Mouse (Mus musculus) neural tube, embryonic 14.5 days (tissue): ENCODE results near the gene Cyp2d22. TPM values are rescaled to one million over a fixed set of nuclear protein-coding genes. Genes with fewer than 3 reads are reported as not detected.
A peak's percentile ranks its signal among the peaks of the same experiment; 100 is the strongest.

Experiments
- ATAC-seq: fragments of 200-750 bp; cut with Nextera tagmentation; 2 replicates; pipeline ENCODE4 v1.8.0; 2017; ENCODE audit warnings: low read depth, mild to moderate bottlenecking, moderate TSS enrichment, moderate library complexity
- H3K27ac ChIP-seq: fragments of 300-500 bp; sonication (generic); 2 replicates; pipeline ENCODE4 v1.5.1; 2014; ENCODE audit warnings: low read depth, mild to moderate bottlenecking, control low read depth, low read length, moderate library complexity, mixed read lengths
- H3K27me3 ChIP-seq: fragments of 300-500 bp; sonication (generic); 2 replicates; pipeline ENCODE4 v1.6.1; 2014; ENCODE audit warnings: low read length; ENCODE audit not compliant: control insufficient read depth, insufficient read depth
- H3K36me3 ChIP-seq: fragments of 300-500 bp; sonication (generic); 2 replicates; pipeline ENCODE4 v1.6.1; 2014; ENCODE audit warnings: low read length, mixed read lengths; ENCODE audit not compliant: control insufficient read depth, insufficient read depth
- H3K4me1 ChIP-seq: fragments of 300-500 bp; sonication (generic); 2 replicates; pipeline ENCODE4 v1.6.1; 2014; ENCODE audit warnings: low read length; ENCODE audit not compliant: control insufficient read depth, insufficient read depth
- H3K4me2 ChIP-seq: fragments of 300-500 bp; sonication (generic); 2 replicates; pipeline ENCODE4 v1.6.1; 2014; ENCODE audit warnings: mild to moderate bottlenecking, low read depth, low read length, control low read depth
- H3K4me3 ChIP-seq: fragments of 300-500 bp; sonication (generic); 2 replicates; pipeline ENCODE4 v1.5.1; 2014; ENCODE audit warnings: low read depth, low read length, control low read depth, mixed read lengths
- H3K9ac ChIP-seq: fragments of 300-500 bp; sonication (generic); replicated peaks from 2 replicates; pipeline ENCODE4 v1.6.1; 2014; ENCODE audit warnings: low read depth, mild to moderate bottlenecking, control low read depth, low read length, mixed read lengths
- H3K9me3 ChIP-seq: fragments of 300-500 bp; sonication (generic); 2 replicates; pipeline ENCODE4 v1.6.1; 2016; ENCODE audit warnings: low read length; ENCODE audit not compliant: control insufficient read depth
- WGBS: fragments of 180-500 bp; shearing (Covaris S2); extraction: QIAGEN DNeasy Blood & Tissue Kit; methylation state at CpG from one replicate; pipeline ENCODE4 v1.1.7; 2014; 5-methylcytosine and 5-hydroxymethylcytosine counted together
- polyA plus RNA-seq: library from polyadenylated mRNA; unstranded; fragments of >200 nt; fragmentation: Nextera tagmentation; extraction: Ambion mirVana; gene quantifications from 2 replicates; pipeline ENCODE4 v1.2.1, GENCODE M21; 2014

Cyp2d22 gene
- 0.99 and 1.8 TPM in 2 replicates for polyA plus RNA-seq

DNA sequence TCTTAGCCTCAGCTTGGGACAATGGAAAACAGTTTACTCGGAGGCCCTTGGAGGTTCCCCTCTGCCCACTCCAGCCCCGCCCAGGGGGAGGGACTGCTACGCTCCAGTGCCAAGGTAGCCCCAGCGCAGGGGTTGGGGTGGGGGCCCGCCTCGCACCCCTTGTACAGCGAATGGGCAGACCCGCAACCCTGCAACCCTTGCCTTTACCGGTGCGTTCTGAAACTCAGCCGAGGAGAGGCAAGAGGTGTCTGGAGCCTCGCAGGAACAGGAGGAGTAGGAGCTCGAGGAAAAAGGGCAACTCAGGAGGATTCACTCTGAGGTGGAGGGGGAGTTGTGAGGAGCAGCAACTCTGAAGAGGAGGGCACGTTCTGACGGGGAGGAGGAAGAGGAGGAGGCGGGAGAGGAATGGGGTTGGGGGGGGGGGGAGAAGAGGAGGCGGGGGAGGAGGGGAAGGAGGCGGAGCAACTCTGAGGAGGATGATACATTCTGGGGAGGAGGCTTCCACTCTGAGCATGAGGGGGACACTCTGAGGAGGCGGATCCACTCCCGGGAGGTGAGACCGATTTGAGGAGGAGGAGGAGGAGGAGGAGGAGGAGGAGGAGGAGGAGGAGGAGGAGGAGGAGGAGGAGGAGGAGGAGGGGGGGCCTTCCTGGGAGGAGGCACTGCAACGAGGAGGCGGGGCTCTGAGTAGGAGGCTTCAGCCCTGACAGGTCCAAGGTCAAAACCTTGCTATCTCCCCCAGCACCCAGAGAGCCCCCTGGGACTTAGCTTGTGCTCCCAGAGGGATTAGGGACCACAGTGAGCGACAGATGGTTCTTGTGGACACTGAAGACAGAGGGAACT is at the start of gene Cyp2d22:
Gene Cyp2d22, minus strand, starts transcription at position 390 of the 843 bp plus-strand sequence.
- peak; percentile 61; the same call in 1 of the 2 replicates for ATAC-seq
- no peaks in the 10 kb centered on the region for H3K4me1 ChIP-seq
- H3K27me3 ChIP-seq = no peaks in the 10 kb centered on the region
- no peaks in the 10 kb centered on the region for H3K36me3 ChIP-seq
- H3K4me3 ChIP-seq = peak within 1 kb of the TSS; percentile 22
- peak within 1 kb of the TSS; percentile 52 for H3K4me2 ChIP-seq
- H3K9ac ChIP-seq = 0 out of 2 replicates have a peak within 1 kb of the TSS, but pooled peaks have one; percentile 41
- 6% methylated on average over 17 of the region's 24 CpGs for WGBS
- no peaks in the 10 kb centered on the region for H3K9me3 ChIP-seq
- H3K27ac ChIP-seq = no peak within 1 kb of the TSS

DNA sequence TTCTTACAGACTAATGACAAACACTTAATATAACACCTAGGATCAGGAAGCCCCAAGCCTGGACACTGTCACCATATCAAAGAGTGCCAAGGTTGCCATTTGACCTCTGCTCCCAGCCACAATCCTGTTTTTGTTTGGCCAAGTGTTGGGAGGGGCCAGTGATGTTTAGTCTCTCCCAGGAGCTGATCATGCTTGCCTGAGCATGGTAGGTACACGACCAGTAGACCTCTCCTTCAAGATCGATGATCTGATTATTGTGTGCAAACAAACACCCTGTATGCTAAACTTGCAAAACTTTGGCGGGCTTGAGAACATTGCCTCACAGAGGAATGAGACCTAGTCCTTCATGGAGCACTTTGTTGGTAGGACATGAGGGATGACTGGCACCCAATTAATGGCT is 43.4 kb upstream of the Cyp2d22 start:
- no peaks in the 10 kb centered on the region for H3K4me1 ChIP-seq
- no peak overlapping the region for H3K4me2 ChIP-seq
- 87% methylated on average over 3 of the region's 3 CpGs for WGBS
- no peaks in the 10 kb centered on the region for H3K36me3 ChIP-seq
- H3K27ac ChIP-seq = no peak overlapping the region
- H3K27me3 ChIP-seq = no peaks in the 10 kb centered on the region
- no peaks in the 10 kb centered on the region for H3K9me3 ChIP-seq
- ATAC-seq = no peak
- no peak overlapping the region for H3K4me3 ChIP-seq
- no peak overlapping the region for H3K9ac ChIP-seq

DNA sequence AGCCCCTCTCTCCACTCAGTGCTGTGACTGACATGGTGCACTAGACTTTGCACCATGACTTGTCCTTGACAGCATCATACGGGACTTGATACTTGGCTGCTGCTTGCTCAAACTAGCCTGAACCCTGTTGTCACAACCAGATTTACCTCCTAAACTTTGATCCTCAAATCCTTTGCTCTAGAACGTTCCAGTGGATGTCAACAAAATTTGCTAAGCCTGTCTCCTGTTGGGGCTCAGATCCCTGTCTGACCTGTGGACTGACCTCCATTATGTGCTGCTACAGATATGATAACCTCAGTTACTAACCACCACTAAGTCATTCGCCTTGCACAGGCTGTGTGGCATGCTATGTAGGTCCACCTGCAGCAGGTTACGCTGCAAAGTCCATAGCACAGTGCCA is 42.9 kb upstream of the Cyp2d22 start:
- H3K4me2 ChIP-seq = no peak overlapping the region
- H3K9me3 ChIP-seq = no peaks in the 10 kb centered on the region
- H3K27me3 ChIP-seq = no peaks in the 10 kb centered on the region
- no peaks in the 10 kb centered on the region for H3K36me3 ChIP-seq
- no peak for ATAC-seq
- no peak overlapping the region for H3K4me3 ChIP-seq
- 90% methylated on average over 4 of the region's 4 CpGs for WGBS
- no peak overlapping the region for H3K27ac ChIP-seq
- no peak overlapping the region for H3K9ac ChIP-seq
- no peaks in the 10 kb centered on the region for H3K4me1 ChIP-seq

DNA sequence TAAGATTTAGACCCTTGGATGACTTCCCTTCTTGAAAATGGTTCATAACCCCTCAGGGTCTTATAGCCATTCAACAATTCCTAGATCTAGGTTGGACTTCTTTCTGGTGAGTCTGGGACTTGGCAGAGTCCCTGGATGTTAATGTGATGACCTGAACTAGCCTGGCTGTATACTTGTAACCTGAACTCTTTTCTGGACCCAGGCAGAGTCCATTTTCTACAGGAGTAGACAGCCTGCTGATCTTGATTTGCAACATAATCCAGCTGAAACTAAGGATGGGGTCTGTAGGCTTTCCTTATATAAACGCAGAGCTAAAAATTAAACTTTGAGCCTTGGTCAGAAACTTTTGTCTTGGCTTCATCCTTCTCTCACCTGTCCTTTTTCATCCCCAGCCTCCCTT is 38.6 kb upstream of the Cyp2d22 start:
- Histone ChIP-seq H3K9ac (no peak overlapping the region), H3K4me2 (no peak overlapping the region), H3K9me3 (no peaks in the 10 kb centered on the region), H3K4me1 (0 out of 2 replicates have a peak, but pooled peaks cover 3% of the 10 kb centered on the region), H3K27ac (no peak overlapping the region), H3K36me3 (no peaks in the 10 kb centered on the region), H3K27me3 (no peaks in the 10 kb centered on the region), H3K4me3 (no peak overlapping the region)
- no peak for ATAC-seq
- 81% methylated on average over 1 of the region's 1 CpGs for WGBS

DNA sequence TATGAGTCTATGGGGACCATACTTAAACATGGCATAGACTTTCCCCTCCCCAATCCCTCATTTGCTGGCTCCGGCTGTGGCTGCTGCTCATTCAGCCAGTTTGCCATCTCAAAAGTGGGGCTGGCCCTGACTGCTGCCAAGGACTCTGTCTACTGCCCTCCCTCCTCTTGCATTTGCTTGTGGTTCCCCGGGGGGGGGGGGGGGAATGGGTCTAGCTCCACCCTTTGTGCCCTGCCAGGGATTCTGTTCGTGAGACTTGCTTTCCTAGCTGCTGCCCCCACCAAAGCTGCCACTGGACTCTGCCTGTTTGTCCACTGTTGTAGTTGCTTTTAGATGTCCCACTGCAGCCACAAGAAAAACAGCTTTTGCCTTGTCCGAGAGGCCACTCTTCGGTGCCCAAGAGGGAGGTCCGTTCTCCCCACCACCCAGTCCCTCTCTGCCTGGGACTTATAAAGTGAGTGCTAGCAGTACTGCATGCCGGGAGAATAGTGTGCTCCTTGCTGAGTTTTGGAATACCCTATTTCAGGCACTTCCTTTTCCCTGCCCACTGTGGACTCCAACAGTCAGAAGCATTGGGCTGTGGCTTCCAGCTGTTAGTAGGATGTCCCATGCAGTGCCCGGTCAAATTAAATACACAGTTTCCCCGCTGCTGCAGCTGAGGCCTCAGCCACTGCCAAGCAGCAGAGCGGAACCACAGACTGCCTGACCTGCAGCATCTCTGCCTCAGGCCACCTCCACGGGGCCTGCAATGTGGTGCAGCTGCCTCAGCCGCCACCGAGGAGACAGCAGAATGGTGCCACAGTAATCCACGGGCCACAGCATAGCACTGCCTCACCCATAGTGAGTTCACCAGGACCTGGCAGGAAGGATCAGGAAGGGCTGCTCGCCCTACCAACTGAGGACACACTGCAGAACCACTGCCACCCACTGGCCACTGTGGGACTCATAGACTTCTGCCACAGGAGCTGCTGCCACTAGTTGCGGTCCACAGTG is 37.0 kb upstream of the Cyp2d22 start:
- Histone ChIP-seq H3K4me3 (no peak overlapping the region), H3K4me1 (0 out of 2 replicates have a peak, but pooled peaks cover 3% of the 10 kb centered on the region), H3K9ac (no peak overlapping the region), H3K4me2 (peak overlapping the region; percentile 12; the same call in 1 of the 2 replicates), H3K36me3 (no peaks in the 10 kb centered on the region), H3K27ac (no peak overlapping the region), H3K27me3 (no peaks in the 10 kb centered on the region), H3K9me3 (no peaks in the 10 kb centered on the region)
- peak; percentile 88; the same call in 1 of the 2 replicates for ATAC-seq
- 25% methylated on average over 16 of the region's 16 CpGs for WGBS

DNA sequence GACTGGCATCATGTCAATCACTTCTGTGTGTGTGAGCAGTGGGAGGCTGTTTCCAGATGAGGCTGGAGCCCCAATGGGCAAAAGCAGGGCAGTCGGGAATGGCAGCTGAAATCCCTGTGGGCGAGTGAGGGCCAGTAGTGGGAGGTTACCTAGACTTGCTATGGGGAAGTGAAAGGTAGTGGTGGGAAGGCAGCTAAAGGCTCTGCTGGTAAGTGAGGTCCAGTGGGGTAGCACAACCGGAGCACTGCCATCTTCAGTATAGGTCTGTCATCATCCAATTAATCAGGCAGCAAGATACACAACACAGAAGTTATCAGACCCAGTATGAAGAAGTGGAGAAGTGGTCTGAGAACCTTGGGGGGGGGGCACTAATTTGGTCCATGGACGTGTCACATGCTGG is 27.5 kb upstream of the Cyp2d22 start:
- WGBS = 84% methylated on average over 4 of the region's 4 CpGs
- Histone ChIP-seq H3K4me1 (no peaks in the 10 kb centered on the region), H3K27me3 (no peaks in the 10 kb centered on the region), H3K9ac (no peak overlapping the region), H3K4me3 (no peak overlapping the region), H3K36me3 (no peaks in the 10 kb centered on the region), H3K4me2 (no peak overlapping the region), H3K27ac (no peak overlapping the region), H3K9me3 (no peaks in the 10 kb centered on the region)
- ATAC-seq = no peak

DNA sequence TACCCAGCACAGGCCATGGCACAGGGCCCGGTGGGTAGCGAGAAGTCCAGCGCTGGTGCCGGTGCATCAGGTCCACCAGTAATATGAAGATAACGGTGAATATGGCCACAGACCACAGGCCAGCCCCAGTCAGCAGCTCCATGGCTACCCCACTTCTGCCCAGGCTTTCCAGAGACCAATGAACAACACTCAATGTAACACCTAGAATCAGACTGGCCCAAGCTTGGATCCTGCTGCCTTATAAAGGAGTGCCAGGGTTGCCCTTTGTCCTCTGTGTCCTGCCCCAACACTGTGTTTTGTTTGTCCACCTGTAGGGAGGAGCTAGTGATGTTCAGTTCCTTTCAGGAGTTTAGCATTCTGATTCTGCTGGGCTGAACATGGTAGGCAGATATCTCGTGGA is 26.9 kb upstream of the Cyp2d22 start, which contains the start of gene Cyp2d10:
Gene Cyp2d10, minus strand, starts transcription at position 215 of the 400 bp plus-strand sequence.
- no peaks in the 10 kb centered on the region for H3K36me3 ChIP-seq
- no peaks in the 10 kb centered on the region for H3K4me1 ChIP-seq
- WGBS = 97% methylated on average over 6 of the region's 6 CpGs
- ATAC-seq = no peak
- H3K9me3 ChIP-seq = no peaks in the 10 kb centered on the region
- H3K9ac ChIP-seq = no peak within 1 kb of the TSS
- H3K4me2 ChIP-seq = no peak within 1 kb of the TSS
- H3K4me3 ChIP-seq = no peak within 1 kb of the TSS
- H3K27ac ChIP-seq = no peak within 1 kb of the TSS
- H3K27me3 ChIP-seq = no peaks in the 10 kb centered on the region

DNA sequence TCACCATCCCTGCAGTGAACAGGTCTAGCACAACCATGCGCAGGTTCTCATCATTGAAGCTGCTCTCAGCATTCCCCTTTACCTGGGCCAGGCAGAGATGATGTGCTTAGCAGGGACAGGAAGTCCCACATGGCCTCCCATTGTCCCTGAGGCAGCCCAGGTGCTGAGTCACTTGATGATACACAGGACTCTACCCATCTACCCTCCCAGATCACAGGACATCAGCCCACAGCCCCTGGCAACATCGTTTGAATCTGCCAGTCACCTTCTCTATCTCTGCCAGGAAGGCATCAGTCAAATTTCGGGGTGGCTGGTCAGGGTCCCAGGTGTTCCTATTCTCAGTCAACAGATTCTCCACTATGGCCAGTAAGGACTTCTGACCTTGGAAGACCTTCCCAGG is 24.1 kb upstream of the Cyp2d22 start:
- Histone ChIP-seq H3K9ac (no peak overlapping the region), H3K4me2 (no peak overlapping the region), H3K27me3 (no peaks in the 10 kb centered on the region), H3K27ac (no peak overlapping the region), H3K9me3 (no peaks in the 10 kb centered on the region), H3K36me3 (no peaks in the 10 kb centered on the region), H3K4me1 (no peaks in the 10 kb centered on the region), H3K4me3 (no peak overlapping the region)
- WGBS = 94% methylated on average over 3 of the region's 3 CpGs
- no peak for ATAC-seq
